Mouse (Mus musculus) ES-CJ7 (cell line): ENCODE measurements around the gene Slc34a1.

Experiments used
- DNase-seq: peaks from one replicate; pipeline ENCODE4 v3.0.0; 2011; ENCODE audit warnings: low read depth, low spot score

Slc34a1 gene

DNA sequence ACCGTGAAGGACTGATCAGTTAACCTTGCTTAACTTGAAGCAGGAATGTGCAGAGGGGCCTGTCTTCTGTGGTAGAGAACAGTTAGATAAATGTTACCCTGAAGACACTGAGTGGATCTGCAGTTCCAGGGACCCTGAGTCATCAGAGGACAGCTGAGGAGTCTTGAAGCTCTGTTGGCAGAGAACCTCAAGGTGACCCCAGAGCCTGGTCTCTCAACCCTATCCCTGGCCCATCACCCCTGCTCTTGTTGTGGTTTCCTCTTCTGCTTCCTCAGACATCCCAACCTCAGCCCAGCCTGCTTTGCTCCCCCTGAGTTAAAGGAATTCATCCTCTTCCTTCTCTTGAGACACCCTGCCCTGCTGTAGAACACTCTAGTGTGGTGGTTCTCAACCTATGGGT lies at the start of gene Slc34a1:
TSS of gene Slc34a1 (plus strand) at position 100 of the 400 bp plus-strand sequence.
- no peak for DNase-seq

DNA sequence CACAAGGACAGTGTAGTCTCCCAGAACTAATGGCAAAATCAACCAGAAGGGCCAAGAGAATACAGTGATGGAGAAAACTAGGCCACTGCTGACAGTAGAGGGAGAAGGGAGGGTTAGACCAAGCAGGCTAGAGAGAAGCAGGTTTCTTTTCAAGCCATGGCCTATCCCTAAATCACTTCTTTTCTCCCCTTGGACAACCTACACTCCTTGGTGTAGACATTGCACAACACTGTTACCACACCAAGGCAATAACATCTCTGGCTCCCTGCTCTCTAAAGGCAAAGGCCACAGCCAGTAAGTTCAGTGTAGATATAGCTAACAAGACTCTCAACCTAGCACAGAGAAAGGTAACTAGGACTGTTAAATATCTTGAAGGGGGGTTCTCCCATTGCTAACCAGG lies 36.8 kb upstream of the Slc34a1 start:
- DNase-seq: no peak

DNA sequence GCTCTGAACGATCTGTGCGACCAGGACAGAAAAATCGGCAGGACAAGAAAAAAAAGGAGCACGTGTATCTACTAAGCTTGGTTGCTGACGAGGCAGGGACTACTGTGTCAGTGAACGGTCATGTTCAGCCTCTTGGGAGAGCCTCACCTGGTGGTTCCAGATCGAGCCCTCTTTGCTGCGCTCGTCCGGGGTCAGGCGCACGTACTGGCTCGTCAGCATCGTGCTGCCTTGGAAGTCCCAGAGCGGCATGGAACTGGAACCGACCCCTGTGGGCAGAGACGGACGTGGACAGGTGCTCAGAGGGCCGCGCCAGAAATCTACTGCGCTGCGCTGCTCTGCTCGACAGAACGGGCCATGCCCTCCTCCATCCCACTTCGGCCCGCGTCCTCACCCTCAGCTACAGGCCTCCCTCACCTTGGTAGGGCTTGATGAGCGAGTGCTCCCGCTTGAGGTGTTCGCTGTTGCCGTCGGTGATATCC lies 36.0 kb upstream of the Slc34a1 start:
- DNase-seq: no peak

DNA sequence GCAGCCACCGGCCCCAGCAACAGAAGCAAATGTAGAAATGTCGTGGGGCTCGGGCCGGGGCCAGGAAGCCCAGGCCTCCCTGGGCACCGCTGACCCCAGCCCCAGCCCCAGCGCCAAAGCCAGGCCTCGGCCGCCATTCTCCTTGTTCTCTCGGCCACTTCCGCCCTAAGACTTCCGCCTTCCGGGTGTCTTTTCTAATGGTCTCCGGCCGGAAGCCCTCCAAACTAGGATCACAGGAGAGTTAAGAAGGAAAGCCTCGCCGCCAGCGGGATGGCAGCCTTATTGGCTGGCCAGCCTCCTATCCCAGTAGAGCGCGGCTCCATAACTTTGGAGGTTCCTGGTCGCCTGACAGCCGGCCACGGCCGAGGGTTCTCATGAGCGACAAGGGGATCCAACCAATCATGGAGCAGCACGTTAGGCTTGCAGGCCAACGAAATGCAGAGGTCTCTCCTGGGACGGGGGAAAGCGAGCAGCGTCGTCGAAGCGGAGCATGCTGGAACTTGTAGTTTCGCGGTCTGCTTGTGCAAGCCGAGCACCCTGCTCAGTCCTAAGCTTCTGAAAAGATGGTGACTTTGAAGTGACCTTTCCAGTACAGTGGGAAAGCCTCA lies 35.4 kb upstream of the Slc34a1 start, which contains the start of gene Lman2:
TSS of gene Lman2 (minus strand) at position 331 of the 608 bp plus-strand sequence.
- peak; percentile 100 for DNase-seq

DNA sequence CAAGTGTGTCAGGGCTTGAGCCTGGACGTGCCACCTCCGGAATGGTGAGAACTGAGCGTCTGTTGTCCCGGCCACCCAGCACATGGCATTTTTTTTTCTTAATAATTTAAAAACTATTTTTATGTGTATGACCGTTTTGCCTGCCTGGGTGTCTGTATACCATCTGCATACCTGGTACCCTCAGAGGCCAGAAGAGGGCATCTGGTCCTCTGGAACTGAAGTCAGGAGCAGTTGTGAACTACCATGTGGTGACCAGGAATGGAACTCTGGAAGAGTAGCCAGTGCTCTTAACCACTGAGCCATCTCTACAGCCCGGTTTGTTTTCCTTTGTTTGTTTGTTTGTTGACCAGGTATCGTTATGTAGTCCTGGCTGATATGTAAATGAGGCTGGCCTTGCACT lies 29.6 kb upstream of the Slc34a1 start:
- no peak for DNase-seq

DNA sequence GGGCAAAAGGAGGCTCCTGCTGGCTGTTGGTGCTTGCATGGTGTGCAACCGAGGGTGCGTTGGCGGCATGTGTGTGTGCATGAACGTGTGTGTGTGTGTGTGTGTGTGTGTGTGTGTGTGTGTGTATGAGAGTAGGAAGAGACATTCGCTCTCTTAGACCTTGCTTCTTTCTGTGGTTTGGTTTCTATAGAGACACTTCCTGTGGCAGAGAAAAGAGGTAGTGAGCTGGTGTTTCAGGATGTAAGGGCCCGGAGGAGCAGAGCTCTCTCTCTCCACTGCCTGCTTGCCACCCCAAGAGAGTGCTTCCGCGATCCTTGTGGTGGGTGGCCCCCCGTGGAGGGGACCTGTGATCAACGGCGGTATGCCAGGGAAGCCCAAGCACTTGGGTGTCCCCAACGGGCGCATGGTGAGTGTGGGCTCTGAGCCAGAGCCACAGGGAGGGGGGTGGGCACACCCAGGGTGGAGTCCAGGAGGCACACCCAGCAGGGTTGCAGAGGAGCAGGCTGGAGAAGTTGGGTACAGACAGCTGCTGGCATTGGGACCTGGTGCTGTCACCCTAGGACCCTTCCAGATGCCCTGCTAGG lies 28.4 kb upstream of the Slc34a1 start, which contains the start of gene Rgs14:
TSS of gene Rgs14 (plus strand) at position 202 of the 584 bp plus-strand sequence.
- DNase-seq: no peak

DNA sequence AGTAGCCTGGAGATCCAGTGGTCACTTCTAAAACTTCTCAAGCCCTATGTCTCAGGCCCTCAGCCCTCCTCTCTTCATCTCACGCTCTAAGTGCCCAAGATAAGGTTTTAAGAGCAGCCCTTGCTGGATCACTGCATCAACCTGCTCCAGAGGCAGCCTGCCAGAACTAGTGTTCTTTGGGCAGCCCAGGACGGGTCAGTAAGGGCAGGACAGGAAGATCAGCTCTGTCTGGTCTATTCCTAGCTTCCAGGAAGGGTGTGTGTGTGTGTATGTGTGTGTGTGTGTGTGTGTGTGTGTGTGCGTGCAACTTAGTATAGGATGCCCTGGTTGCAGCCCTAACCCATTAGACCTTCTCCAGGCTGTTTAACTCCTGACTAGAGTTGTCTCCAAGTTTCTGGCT lies 27.8 kb upstream of the Slc34a1 start:
- DNase-seq: no peak

DNA sequence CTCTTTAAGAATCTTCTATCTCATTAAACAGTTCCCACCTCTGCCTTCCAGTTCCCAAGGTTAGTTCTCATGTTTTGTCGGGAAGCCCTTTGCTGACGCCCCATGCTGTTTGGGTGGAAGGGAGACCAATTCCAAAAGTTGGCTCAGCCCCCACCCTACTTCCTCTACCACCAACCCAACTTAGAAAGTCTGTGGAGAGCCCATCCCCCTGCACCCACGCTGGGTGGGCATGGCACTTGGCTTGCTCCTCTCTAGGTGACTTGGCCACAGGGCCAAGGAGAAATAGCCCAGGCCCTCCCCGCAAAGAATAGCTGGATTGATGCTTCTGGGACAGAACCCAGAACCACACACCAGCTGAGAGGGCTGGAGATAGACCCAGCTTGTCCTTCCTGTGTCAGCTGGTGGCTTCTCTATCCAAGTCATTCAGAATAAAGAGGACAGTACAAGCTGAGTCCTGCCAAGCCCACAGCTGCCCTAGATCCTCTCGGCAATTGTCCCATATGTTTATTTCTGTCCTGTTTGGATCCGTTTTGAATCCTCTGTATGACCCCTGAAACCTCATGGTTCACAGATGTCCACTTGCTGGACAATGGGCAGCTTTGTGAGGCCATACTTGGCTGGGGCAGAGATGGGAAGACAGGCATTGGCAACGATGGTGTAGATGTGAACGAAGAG lies 26.8 kb upstream of the Slc34a1 start:
- no peak for DNase-seq

DNA sequence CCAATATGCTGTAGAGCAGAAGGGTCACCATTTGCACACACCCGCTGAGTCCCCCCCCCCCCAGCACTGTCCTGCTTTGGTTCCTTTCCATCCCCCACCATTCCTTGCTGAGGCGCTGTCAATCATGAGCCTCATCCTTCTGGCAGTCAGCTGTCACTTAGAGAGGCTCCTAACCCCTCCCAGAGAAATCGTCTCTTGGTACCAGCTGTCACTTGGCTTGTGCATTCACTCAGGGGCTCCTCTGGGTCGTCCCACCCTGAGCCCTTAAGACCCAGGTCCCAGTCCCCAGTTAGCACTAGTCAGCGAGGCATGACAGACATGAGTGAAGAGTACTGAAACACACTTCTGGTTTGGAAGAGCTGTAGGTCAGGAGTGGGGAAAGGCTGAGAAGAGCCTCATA lies 26.2 kb upstream of the Slc34a1 start:
- no peak for DNase-seq

DNA sequence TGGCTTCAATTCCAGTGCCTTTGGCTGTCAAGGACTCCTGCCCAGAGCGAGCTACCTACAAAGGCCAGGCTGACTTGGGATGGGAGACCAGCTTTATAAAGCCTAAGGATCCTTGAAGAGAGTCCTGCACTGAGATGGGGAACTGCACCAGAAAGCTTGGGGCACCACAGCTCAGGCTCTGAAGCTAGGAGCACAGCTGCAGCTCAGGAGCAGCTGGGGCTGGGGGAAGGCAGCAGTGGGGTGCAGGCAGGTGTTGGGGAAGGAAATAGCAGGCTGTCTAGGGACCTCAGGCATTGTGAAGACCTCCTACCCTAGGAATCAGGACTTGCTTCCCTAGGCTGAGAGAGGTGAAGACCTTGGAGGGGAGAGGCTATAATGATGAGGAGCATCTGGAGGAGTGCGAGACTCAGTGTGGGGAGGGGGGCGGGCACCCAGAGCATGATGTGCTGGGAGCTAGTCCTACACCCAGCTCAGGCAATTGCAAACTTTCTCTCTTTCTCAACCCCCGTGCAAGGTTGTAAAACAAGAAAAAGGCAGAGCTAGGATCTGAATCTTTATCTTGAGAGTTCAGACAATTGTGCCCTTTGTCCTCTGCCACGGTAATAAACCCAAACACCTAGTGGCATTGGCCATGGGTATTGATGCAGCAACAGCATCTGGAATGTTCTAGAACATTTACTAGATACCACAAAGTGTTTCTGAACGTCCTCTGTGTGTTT lies 23.6 kb upstream of the Slc34a1 start:
- DNase-seq: no peak

DNA sequence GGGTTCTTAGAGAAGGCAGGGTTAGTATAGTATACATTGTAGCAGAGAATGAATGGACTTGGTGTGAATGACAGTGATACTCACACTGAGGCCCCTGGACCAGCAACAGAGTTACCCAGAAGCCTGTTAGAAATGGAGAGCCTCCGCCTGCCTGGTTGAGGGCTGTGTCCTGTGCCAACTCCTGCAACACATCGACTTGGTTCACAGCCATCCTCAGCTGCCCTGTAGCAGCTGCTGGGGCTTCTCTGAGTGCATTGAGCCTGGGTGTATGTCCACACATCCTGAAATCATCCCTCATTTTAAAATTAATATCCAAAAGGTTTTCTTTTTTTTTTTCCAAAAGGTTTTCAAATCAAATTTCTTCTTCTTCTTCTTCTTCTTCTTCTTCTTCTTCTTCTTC lies 22.1 kb upstream of the Slc34a1 start:
- DNase-seq: no peak

DNA sequence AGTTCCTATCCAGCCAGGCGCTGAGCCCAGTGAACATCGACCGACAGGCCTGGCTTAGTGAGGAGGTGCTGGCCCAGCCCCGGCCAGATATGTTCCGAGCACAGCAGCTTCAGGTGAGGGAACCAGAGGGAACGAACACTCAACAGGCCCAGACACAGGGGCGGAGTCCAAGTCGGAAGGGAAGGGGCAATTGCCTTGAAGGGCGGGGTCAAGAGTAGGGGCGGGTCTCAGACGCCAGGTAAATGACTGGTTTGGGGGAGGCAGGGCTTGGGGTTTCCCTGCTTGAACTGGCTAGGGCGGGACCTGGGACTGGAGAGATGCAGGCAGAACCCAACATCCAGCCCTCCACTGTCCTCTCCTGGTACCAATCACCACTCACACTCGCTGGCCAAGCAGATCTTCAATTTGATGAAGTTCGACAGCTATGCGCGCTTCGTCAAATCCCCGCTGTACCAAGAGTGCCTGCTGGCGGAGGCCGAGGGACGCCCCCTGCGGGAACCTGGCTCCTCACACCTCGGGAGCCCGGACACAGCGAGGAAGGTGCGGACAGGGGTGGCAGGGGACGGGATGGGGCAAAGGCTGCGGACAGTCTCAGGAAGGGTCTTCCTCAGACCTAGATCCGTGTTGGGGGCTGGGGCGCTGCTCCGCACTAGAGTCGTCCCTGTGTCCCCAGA lies 18.9 kb upstream of the Slc34a1 start:
- peak; percentile 83 for DNase-seq

DNA sequence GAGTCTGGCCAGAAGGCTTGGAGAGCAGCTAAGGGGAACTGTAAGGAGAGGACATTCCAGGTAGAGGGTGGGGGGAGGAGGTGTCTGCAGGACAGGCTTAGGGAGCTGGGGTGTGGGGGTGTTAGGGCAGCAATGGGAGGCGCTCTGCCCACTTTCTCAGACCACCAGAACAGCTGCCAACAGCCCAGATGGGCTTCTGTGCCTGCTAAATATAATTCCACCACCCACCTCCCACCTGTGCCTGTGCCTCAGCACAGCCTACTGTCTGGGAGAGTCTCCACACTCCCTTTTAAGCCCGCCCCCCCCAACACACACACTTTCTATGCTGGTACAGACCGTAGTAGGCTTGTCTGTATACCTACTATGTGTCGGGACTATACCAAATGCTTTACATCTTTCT lies 16.2 kb upstream of the Slc34a1 start:
- no peak for DNase-seq

DNA sequence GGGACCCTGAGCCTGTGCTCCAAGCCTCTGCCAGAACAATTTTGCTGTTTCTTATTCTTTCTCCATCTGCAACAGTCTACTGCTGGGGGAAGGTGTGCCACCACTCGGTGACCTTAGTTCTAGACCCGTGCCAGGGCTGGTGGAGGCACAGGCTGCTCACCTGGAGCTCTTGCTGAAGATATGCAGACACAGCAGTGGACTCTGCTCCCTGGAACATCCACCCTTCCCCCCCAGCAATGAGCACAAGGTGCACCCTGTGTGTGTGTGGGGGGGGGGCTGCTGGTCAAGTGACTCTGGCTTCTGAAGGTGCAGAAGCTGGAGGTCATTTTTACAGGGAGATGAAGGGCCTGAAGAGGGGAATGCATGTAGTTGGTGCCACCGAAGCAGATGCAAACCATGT lies 7.3 kb upstream of the Slc34a1 start:
- no peak for DNase-seq

DNA sequence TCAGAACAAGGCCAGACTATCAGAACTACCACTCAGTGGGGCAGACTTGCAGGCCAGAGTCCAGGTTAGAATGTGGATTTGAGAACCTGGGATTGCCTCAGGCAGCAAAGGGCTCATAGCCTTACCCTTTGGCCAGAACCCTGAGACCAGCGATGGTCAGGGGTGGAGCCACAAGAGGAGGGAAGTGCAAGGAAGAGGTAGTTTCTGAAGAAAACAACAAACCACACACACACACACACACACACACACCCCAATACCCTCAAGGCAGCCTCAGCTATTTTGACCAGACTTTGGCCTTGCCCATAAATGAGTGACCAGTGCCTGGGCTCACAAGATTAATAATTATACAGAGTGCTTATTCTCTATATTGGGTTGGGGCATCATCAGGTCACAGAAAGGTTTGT lies 6.4 kb upstream of the Slc34a1 start:
- DNase-seq: no peak

DNA sequence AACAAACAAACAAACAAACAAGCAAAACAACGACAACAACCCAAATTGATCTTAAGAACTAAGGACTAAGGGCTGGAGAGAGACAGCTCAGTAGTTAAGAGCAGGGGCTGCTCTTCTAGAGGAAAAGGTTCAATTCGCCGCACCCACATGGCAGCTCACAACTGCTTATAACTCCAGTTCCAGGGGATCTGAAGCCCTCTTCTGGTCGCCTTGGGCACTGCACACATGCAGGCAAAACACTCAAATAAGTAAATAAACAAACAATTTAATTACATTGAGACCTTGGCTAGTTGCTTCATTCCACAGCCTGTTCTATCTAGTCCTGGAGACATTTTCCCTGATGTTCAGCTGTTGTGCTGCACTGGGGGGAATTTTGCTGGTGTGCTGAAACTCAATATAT lies 5.1 kb upstream of the Slc34a1 start:
- DNase-seq: peak; percentile 83

DNA sequence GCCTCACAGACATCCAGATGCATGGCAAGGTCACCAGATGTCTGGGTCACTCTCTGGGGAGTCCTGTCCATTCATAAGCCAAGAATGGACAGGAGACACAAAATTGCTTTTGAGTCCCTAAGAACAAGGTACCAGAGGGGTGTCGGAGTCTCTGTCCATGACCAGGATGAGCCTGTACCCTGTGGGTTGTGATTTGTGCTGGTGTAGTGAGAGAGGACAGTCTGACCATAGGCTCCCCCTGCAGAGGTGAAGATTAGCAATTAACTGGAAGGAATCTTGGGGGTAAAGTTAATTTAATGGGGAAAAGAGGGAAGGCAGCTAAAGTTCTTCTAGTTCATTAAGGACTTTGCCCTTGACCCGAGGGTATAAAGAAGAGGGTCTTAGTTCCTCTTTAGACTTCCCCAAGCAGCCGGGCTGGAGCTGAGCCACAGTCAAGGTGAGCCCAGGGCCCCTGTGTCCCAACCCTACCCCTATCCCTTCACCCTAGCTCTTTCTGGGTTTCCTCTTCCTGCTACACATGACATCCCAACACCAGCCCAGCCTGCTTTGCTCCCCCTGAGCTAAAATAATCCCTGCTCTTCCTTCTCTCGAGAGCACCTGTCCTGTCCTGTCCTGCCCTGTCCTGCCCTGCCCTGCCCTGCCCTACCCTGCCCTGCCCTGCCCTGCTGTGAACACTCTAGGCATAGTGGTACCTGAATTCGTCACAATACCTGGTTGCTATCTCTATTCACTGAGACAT lies 1.5 kb downstream of the Slc34a1 start:
- DNase-seq: no peak

DNA sequence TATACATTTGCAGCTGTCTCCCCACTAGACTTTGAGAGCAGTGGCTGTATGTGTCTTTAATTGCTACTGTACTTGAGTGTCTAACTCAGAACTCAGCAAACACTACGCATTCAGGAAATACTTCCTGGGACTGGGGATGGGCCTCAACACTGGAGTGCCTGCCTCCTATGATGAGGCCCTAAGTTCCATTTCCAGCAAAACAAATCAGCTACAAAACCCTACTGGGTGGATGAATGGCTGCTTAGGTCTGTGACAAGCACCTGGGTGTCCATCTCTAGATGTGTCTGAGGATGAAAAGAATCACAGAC lies 2.0 kb downstream of the Slc34a1 start:
- DNase-seq: no peak

DNA sequence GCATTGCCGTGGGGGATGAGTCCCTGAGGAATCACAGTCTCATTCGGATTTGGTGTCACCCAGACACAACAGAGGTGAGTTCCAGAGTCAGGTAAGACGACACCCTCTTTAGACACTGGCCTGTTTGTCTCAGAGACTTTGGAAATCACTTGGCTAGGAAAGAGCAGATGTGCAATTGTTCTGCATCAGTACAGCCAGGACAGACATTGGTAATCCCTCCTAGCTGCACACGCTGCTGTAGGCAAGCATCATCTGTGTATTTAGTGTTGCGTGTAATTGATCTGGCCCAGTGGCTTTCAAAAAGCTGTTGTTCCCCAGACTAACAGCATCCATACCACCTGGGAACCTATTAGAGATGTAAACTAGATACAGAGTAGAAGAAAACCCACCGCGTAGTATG lies 5.3 kb downstream of the Slc34a1 start:
- DNase-seq: no peak

DNA sequence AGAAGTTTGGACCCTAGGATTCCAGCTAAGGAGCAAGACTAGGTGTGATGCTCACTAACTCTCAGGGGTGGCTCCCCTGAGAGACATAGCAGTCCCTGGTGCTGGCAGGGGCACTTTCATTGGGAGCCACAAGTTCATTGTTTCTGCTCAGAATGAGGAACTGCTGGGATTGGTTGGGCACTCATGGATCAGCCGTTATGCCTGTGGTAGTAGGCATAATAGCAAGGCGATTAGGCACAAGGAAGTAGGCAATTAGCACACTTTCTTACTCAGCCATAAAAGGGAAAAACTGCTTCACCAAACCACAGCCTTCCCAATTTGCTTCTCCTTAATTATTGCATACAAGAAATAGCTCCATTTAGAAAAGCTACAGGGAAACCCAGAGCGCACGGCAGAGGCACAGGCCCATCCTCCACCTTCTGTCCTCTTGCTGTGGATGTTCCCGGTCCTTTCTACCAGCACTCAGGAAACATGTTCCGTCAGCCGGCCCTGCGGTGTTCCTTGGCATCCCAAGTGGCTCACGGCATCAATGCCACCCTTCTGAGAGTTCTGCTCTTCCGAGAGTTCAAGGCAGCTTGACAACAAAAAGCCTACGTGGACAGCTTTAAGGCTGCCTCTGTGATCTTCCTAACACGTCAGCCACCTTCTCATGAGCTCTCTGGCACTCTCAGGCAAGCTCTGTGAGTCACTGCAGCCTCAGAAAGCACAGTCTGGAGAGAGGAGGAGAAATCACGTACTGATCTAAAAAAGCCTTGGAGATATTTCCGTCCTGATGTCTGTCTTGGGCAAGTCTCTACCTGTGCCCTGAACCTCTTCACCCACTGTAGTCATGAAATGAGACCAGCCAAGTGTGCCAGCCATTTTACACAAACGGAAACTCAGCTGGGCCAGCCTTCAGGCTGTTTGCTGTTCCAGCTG lies 6.2 kb downstream of the Slc34a1 start:
- DNase-seq: no peak
